Mouse (Mus musculus): ENCODE measurements around the gene Coro2b.

Gene Coro2b

GRCm38 (mm10) chr9:62540166-62540565 lies 3.3 kb upstream of the Coro2b start:
- in situ Hi-C loops (cut with MboI; ENCODE audit: low sequenced_read_pairs), result no loop called here

GRCm38 (mm10) chr9:62539251-62539711 lies 2.4 kb upstream of the Coro2b start:
- in situ Hi-C loops (cut with MboI; ENCODE audit: low sequenced_read_pairs), result no loop called here

GRCm38 (mm10) chr9:62537941-62538340 lies 1.1 kb upstream of the Coro2b start:
- in situ Hi-C loops (cut with MboI; ENCODE audit: low sequenced_read_pairs), result no loop called here

DNA sequence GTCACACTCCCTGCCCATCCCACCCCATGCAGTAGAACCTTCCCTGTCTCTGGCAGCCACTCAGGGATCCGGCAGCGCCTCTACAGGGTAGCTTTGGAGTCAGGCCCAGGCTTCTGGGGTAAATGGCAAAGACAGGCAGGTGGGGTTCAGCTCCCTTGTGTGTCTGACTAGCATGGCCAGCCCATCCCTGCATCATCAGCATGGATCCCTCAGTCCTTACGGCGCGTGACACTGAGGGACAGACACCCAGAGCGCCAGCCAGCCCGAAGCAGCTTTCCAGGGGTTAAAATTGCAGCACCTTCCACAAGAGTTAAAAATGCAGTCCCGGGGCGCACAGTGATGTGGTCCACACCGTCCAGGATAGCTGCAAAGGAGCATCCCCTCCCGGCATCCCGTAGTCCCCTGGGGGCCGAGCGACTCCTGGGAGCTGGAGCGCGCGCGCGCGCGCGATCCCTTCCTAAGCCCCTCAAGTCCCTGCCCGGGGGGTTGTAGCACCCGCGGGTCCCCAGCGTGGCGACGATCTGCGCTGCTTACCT lies 657 bp downstream of the Coro2b start:
- in situ Hi-C loops (cut with MboI; ENCODE audit: low sequenced_read_pairs), result no loop called here

DNA sequence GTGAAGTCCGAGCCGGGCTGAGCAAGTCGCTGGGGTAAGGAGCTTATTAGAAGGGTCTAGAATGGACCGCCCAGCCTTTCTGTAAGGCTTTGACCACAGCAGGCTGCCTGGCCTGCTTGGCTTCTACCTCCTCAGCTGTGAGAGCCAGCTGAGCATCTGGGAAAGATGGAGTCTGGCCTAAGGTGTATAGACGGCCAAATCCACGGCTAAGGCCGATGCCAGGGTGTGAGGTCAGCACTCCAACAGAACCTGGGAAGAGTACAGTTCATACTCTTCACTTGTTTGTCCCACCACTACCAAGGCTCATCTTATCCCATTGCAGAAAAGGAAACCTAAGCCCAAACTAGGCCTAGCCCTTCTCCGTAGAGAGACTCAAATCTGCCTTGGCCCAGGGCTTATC lies 1.3 kb downstream of the Coro2b start:
- in situ Hi-C loops (cut with MboI; ENCODE audit: low sequenced_read_pairs), result no loop called here

GRCm38 (mm10) chr9:62534691-62535090 lies 2.2 kb downstream of the Coro2b start:
- in situ Hi-C loops (cut with MboI; ENCODE audit: low sequenced_read_pairs), result no loop called here

DNA sequence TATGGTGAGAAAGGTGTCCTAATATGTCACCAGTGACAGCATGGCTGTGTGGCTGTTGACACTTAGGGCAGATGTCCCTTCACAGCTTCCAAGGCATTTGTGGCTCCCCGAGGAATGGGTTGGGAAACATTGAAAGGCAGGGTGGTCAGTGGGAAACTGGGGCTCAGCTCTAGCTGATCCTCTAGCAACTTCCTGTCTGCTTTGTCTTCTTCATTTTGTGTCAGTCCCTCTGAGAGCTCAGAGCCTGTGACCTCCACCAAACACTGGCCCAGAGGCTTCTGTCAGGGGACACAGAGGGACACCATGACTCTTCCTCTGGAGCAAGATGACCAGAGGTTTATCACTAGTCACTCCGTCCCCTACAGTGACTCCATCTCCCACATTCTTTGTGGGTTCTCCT lies 2.7 kb downstream of the Coro2b start:
- in situ Hi-C loops (cut with MboI; ENCODE audit: low sequenced_read_pairs), result no loop called here

DNA sequence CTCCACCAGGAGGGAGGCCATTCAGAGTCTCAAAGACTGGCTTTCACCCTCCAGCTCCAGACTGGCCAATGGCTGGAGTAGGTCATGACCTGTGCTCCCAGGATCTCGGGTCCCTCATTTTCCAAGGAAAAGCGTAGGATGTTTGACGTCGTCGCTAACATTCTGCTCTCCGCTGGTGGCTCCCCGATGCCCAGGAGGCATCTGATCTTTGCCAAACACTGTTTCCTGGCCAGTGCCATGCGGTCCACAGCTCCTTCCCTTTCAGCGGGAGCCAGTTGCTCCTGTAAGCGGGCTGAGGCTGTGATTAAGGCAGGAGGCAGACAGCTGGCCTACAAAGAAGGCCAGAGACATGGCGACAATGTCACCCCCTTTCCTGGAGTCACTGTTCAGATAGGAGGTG lies 4.0 kb downstream of the Coro2b start:
- in situ Hi-C loops (cut with MboI; ENCODE audit: low sequenced_read_pairs), result no loop called here

GRCm38 (mm10) chr9:62531459-62532275 lies 5.2 kb downstream of the Coro2b start:
- in situ Hi-C loops (cut with MboI; ENCODE audit: low sequenced_read_pairs), result no loop called here

DNA sequence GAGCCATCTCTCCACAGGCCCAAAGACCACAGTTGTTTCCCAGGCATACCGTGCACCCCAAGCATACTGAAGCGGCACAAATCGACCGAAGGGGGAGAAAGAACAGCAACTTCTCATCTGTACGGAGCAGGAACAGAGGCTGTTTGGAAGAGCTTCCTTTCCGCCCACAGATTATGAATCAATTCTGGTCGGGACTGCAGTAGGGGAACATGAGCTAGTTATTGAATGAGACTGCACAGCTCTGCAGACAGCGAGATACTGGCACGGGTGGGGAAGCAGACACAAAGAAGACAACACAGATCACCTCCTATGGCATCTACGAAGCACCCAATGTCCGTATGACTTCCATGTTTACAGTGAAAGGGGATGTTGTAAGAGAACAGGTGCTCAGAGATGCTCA lies 8.3 kb downstream of the Coro2b start:
- in situ Hi-C loops (cut with MboI; ENCODE audit: low sequenced_read_pairs), result no loop called here

DNA sequence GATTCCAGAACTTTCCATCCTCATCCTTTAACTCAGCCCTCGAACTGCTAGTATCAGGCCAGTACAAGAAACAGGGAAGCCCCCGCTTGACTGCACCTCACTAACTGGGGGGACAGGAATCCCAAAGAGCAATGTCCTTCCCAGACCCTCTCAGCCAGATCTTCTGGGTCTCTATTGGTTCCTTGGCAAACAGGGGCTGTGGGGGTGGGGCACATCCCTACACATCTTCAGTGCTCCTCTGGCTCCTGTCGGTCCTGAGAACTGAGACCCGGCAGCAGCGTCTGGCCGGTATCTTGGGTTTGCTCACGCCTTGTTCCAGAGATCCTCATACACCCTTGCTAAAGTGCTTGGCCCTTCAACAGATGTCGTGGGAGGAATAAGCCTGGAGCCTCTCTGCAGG lies 10.0 kb downstream of the Coro2b start:
- in situ Hi-C loops (cut with MboI; ENCODE audit: low sequenced_read_pairs), result no loop called here

DNA sequence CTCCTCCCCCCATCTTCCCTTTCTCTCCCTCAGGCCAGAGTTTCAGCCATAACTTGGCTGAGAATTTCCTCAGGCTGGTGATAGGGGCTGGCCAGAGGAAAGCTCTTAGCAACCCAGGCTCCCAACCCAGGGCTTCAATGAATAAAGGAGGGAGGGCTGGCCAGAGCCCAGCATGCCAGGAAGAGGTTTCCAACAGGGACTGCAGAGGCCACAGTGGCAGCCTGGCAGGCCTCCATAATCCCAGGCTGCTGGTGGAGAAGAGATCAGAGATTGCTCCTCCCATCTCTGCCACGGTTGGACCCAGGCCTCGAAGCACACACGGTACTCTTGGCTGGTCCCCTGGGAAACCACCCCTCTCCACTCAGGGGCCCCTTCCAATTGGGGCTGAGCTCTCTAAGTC lies 10.4 kb downstream of the Coro2b start:
- in situ Hi-C loops (cut with MboI; ENCODE audit: low sequenced_read_pairs), result no loop called here

GRCm38 (mm10) chr9:62524761-62525308 lies 12.0 kb downstream of the Coro2b start:
- in situ Hi-C loops (cut with MboI; ENCODE audit: low sequenced_read_pairs), result no loop called here

GRCm38 (mm10) chr9:62522791-62523471 lies 13.9 kb downstream of the Coro2b start:
- in situ Hi-C loops (cut with MboI; ENCODE audit: low sequenced_read_pairs), result no loop called here

- in situ Hi-C loops (cut with MboI; ENCODE audit: low sequenced_read_pairs), result no loop called here
Observed at GRCm38 (mm10) chr9:62522211-62522610, 14.6 kb downstream of the Coro2b start.

GRCm38 (mm10) chr9:62521541-62521940 lies 15.3 kb downstream of the Coro2b start:
- in situ Hi-C loops (cut with MboI; ENCODE audit: low sequenced_read_pairs), result no loop called here

DNA sequence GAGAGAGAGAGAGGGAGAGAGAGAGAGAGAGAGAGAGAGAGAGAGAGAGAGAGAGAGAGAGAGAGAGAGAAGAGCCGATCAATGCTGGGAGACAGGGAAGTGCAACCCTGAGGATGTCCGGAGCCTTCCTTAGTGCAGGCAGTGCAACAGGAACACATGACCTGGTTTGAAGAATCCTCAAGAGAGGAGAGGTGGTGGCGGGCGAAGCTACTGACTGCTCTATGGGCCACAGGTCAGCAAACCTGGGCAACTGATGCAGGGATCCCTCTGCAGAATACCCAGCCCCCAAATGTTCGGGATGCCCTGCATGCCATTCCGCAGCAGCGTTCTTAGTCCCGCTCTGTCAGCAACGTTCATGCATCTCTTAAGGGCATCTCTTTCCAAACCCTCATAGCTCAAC lies 15.9 kb downstream of the Coro2b start:
- in situ Hi-C loops (cut with MboI; ENCODE audit: low sequenced_read_pairs), result no loop called here

DNA sequence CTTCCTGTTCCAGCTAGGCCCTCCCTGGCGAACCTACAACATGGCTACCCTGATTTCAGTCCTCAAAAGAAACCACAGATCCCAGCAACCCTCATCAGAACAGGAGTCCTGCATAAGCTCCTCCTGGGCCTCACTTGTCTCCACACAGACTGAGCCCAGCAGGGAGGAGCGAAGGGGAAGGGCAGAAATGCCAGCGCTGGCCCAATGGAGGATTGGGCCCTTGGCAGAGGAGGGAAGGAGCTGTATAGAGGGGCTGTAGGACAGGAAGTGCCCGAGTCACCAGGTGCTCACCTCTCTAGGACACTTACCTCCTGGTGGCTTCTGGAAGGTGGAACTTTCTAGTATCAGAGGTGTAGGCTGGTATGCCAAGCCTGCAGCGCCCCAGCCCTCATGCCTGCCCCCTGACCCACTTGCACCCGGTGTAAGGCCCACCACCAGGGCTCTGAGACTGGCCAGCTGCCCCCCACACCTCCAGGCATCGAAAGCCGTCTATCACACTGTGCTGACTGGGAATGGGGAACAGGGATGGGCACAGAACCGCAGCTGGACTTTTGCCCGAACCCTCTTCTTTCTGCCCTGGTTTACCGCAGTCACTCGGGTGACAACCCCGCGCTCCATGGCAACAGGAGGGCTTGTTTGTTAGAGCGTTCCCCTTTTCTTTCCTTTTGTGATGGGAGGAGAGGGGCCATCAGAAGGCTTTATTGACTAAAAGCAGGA lies 16.9 kb downstream of the Coro2b start:
- in situ Hi-C loops (cut with MboI; ENCODE audit: low sequenced_read_pairs), result no loop called here

- in situ Hi-C loops (cut with MboI; ENCODE audit: low sequenced_read_pairs), result no loop called here
Observed at GRCm38 (mm10) chr9:62519334-62519733, 17.5 kb downstream of the Coro2b start.

DNA sequence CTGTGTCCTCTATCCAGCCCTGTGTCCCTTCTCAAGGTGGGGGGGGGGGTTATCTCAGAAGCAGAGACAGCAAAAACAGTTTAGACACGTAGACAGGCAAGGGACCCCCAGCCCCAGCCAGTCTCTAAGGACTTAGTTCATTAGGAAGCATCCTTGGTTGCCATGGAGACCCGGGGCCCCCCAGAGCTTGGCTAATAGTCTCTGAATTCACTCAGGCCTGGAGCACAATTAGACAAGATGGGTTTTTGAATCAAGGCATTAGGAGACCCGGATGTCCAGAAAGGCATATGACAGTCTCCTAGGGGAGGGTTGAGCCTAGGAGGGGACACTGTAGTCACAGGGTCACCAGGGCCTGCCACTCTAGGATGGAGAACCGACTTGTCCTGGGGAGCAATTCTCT lies 18.3 kb downstream of the Coro2b start:
- in situ Hi-C loops (cut with MboI; ENCODE audit: low sequenced_read_pairs), result no loop called here

Measured in CH12F3 (cell line).